Mouse (Mus musculus): ENCODE results near the gene Bscl2.
"Not testable (repeated sequence)": the region's sequence is repeated elsewhere in the genome, so short reads cannot be mapped to it uniquely, and the experiment has no call there.

The Bscl2 gene

GRCm38 (mm10) chr19:8871267-8872186 lies 34.3 kb downstream of the Bscl2 start, which contains the start of gene Ubxn1:
Gene Ubxn1 (plus strand): TSS chr19:8871496.
- peak; percentile 97 for DNase-seq (ENCODE audit: low read depth, low spot score)

GRCm38 (mm10) chr19:8872266-8872840 lies 35.1 kb downstream of the Bscl2 start:
- no peak for DNase-seq (ENCODE audit: low read depth, low spot score)

- DNase-seq (ENCODE audit: low read depth, low spot score), result no peak
Observed at GRCm38 (mm10) chr19:8875031-8875430, 37.8 kb downstream of the Bscl2 start.

GRCm38 (mm10) chr19:8880311-8881033 lies 43.2 kb downstream of the Bscl2 start, which contains the start of gene Uqcc3:
Gene Uqcc3 (minus strand): TSS chr19:8880923.
- DNase-seq (ENCODE audit: low read depth, low spot score), result peak; percentile 83

- DNase-seq (ENCODE audit: low read depth, low spot score), result no peak
Observed at GRCm38 (mm10) chr19:8881034-8881392, 43.7 kb downstream of the Bscl2 start.

- no peak for DNase-seq (ENCODE audit: low read depth, low spot score)
Observed at GRCm38 (mm10) chr19:8883616-8884015, 46.3 kb downstream of the Bscl2 start, which contains the start of the genes Lbhd1 and Gm49403. Gene Lbhd1 (plus strand): TSS chr19:8883732. Gene Gm49403 (plus strand): TSS chr19:8883930.

GRCm38 (mm10) chr19:8886916-8887584 lies 49.8 kb downstream of the Bscl2 start:
- DNase-seq (ENCODE audit: low read depth, low spot score), result no peak

- DNase-seq (ENCODE audit: low read depth, low spot score), result no peak
Observed at GRCm38 (mm10) chr19:8887585-8888463, 50.6 kb downstream of the Bscl2 start.

- peak; percentile 92 for DNase-seq (ENCODE audit: low read depth, low spot score)
Observed at GRCm38 (mm10) chr19:8888511-8889385, 51.5 kb downstream of the Bscl2 start, which contains the start of the genes 1810009A15Rik and Gm49416. Gene 1810009A15Rik (plus strand): TSS chr19:8888853. Gene Gm49416 (plus strand): TSS chr19:8888926.

GRCm38 (mm10) chr19:8892829-8893766 lies 55.8 kb downstream of the Bscl2 start, which contains the start of gene Ints5:
Gene Ints5 (plus strand): TSS chr19:8893005.
- peak; percentile 87 for DNase-seq (ENCODE audit: low read depth, low spot score)

- DNase-seq (ENCODE audit: low read depth, low spot score), result no peak
Observed at GRCm38 (mm10) chr19:8895397-8895960, 58.2 kb downstream of the Bscl2 start.

- not testable (repeated sequence) for DNase-seq (ENCODE audit: low read depth, low spot score)
Observed at GRCm38 (mm10) chr19:8896231-8896630, 59.0 kb downstream of the Bscl2 start.

GRCm38 (mm10) chr19:8897211-8897864 lies 60.1 kb downstream of the Bscl2 start:
- not testable (repeated sequence) for DNase-seq (ENCODE audit: low read depth, low spot score)

GRCm38 (mm10) chr19:8897865-8898495 lies 60.7 kb downstream of the Bscl2 start, which contains the start of gene Ganab:
Gene Ganab (plus strand): TSS chr19:8898071.
- peak; percentile 92 for DNase-seq (ENCODE audit: low read depth, low spot score)
